Mouse (Mus musculus): Measurements from ENCODE around the gene Rab25. TPM values are rescaled to one million over a fixed set of nuclear protein-coding genes. Genes with fewer than 3 reads are reported as not detected.
"Not testable (repeated sequence)": the region's sequence is repeated elsewhere in the genome, so short reads cannot be mapped to it uniquely, and the experiment has no call there.

Gene Rab25
- not detected for total RNA-seq (2021)

DNA sequence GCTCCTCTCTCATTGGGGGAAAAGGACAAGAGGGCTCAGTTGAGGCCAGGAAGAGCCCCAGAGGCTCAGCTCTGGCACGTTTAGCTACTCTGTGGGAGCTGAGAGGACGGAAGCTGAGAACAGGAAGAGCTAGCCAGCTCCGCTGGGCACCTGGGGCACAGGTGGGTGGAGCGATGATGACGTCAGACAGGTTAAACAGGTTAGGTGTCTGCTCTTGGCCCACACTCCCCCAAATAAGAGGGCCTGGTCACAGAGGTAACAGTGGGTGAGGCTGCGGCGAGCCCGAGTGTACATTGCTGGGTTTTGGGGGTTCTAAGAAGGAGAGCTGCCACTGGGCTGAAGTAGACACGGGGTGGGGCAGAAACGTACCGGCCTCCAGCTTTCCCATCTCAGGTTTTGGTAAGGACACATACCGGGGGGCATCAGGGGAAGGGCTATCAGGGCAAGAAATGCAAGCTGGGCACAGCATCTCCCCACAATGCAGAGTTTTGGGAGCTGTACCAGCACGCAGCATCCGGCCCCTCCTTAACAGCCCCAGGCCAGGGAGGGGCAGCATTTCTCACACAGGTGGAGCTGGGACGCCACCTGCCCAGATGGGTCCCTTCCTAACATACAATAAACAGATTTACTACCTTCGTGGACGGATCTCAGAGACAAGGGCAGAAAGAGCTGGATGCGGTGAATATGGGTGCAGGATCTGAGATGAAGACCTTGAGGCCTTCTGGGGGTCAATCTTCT, at the start of gene Rab25:
TSS of gene Rab25 (minus strand) at position 121 of the 738 bp plus-strand sequence.
- DNase-seq (ENCODE audit: extremely low spot score in 1 of 2, low spot score in 2 of 2), result no peak
- intact Hi-C loops (cut with DNase I), result no loop called here

DNA sequence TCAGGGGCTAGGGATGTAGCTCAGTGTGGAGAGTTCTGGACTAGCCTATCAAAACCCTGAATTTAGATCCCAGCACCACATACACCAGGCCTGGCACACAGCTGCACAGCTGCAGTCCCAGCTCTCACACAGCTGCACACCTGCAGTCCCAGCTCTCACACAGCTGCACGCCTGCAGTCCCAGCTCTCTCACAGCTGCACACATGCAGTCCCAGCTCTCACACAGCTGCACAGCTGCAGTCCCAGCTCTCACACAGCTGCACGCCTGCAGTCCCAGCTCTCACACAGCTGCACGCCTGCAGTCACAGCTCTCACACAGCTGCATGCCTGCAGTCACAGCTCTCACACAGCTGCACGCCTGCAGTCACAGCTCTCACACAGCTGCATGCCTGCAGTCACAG, 48.4 kb upstream of the Rab25 start:
- intact Hi-C loops (cut with DNase I); DNase-seq (ENCODE audit: extremely low spot score in 1 of 2, low spot score in 2 of 2): not testable (repeated sequence)

DNA sequence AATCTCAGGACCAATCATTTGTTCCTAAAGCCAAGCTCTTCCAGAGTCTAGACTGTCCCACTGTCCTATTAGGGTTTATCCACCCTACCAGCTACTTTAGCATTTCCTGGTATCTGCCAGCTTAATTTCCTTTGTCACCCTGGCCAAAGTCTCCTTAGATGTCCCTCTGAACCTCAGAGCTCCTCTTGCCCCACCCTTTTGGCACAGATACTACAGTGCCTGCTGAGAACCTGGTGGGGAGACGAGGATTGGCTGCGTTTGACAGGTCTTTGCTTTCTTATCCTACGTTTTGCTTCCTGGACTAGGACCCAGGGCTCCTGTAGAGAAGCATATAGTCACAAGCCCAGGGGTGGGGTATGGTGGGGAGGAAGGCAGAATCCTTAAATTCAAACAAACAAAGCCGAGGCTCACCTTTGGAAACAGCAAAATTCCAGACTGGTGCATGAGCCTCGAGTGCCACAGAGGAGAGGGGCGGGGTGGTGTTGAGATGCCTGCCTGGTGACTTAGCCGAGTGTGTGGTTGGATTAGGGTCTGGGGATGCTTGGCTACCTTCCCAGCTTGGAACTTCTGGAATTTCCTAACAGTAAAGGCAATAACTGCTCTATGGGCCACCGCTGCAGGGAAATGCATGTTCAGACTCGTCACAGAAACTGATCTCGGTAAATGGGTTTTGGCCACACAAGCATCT, 45.9 kb upstream of the Rab25 start:
- no peak for DNase-seq (ENCODE audit: extremely low spot score in 1 of 2, low spot score in 2 of 2)
- intact Hi-C loops (cut with DNase I), result no loop called here

DNA sequence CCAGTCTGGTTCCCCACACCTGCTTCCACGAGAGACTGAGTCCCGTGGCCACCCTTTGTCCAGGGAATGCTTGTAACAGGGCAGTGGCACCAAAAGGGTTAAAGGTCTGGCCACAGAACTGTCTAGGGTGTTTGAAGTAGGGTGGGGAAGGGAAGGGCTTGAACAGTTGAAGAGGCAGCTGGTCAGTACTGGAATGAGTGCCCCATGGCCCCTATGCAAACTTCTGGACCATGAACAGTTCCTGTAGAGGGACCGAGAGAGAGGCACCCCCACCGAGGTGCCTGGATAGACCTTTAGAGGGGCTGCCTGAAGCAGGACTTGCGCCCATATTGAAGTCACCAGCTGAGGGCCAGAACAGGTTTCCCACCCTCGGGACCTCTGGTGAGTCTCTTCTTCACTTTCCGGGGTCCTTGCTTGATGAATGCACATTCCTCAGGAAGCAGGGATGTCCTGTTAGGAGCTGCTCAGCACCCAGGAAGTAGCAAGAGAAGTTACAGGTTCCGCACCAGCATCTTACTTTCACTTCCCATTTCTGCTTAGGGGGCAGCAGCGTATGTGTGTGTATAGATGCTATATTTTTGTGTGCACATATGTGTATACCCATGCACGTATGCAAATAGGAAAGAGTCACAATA, 45.0 kb upstream of the Rab25 start:
- no peak for DNase-seq (ENCODE audit: extremely low spot score in 1 of 2, low spot score in 2 of 2)
- intact Hi-C loops (cut with DNase I), result no loop called here

DNA sequence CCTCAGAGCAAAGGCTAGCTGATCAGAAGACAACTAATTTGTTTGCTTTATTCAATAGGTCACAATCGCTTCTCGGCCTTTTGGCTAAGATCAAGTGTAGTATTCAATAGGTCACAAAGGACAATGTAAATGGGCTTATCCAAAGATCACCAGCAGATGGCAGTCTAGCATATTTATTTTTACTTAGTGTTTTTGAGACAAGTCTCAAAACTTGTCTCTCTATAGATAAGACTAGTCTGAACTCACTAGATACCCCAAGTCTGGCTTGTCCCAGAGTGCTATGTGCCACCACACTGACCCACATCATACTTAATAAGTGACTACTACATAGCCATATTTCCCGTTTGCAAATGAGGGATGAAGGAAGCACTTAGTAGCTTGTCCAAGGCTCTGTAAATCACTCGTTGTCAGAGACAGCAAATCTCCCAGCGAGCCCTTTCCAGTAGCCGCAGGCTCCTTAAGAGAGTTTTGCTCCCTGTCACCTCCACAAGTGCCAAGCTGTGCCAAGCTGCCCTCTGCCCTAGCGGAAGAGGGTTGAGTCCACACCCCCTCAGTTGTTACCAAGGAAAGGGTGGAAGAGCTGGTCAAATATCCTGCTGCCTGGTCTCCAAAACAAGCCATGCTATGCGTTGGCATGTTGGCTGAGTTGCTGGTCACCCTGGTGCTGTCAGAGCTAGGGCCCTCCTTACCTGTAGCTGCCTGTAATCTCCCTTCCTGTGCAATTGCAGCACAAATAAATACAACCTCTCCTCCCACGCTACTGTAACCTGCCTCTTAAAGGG, 44.0 kb upstream of the Rab25 start:
- intact Hi-C loops (cut with DNase I), result no loop called here

DNA sequence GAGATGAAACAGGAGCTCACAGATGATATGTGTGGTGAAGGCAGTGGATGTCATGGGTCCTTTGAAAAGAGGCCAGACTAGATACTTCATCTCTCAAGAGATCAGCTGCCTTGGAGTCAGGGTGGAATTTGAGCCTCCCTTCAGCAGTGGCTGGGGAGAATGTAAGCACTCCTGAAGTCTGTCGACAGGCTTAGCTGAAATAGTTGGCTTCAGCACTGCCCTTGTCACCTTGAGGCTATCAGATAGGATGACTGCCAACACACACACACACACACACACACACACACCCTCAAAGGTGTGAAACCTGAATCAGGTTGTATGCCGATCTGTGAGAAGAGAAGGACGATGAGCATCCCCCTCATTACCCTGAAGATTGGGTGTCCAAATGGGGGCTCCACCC, 42.9 kb upstream of the Rab25 start:
- DNase-seq (ENCODE audit: extremely low spot score in 1 of 2, low spot score in 2 of 2), result no peak
- intact Hi-C loops (cut with DNase I), result no loop called here

More for the DNA sequence above, 44.0 kb upstream of the Rab25 start:
- DNase-seq (ENCODE audit: extremely low spot score in 1 of 2, low spot score in 2 of 2), result no peak

DNA sequence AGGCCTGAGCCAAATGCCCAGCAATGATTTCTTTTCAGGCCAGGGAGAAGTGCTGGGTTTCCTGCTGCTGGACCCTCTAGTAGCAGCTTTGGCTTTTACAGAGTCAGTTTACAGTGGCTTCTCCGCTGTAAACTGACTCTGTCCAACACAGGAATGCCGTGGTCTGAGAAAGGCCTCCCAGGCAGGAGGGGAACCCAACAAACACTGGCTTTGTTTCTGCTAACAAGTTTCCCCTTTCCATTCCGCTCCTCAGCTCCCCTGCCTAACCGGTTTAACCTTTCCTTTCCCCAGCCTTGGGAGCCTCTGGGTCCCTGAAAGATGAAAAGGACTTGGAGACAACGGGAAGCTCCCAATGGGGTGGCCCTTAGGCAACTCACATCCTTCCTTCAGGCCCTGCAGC, 42.1 kb upstream of the Rab25 start:
- intact Hi-C loops (cut with DNase I), result no loop called here
- no peak for DNase-seq (ENCODE audit: extremely low spot score in 1 of 2, low spot score in 2 of 2)

DNA sequence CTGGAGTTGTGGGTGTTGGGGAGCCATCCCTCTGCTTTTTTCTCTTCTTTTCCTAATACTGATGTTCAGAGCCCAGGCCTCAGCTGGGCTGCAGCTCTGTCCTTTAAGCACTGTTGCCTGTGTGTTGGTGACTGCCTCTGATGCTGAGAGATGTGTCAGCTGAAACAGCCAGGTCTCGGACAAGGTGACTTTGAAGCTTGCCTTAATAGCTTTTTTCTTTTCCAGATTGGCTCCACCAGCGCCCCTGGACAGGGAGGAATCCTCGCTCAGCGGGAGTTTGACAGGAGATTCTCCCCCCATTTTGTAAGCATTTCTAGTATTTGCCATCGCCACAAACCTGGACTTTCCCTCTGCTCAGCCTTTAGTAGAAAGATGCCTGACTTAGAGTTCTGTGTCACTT, 38.5 kb upstream of the Rab25 start:
- intact Hi-C loops (cut with DNase I), result no loop called here
- DNase-seq (ENCODE audit: extremely low spot score in 1 of 2, low spot score in 2 of 2), result no peak

DNA sequence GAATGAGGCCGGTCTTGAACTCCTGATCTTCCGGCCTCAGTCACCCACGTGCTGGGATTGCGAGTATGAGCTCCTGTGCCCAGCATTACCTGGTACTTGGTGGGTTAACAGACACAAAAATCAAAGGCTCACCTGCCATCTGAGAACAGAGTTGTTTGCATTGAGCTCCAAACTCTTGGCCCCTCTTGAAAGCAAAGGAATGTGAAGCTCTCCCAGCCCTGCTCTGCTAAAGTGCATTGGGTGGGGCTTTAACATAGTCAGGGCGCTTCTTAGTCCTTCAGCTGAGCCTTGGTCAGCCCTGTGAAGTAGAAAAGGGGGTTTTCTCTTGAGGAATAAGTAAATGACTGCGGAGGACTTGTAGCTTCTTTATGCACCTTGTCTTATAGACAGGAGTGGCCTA, 37.7 kb upstream of the Rab25 start:
- intact Hi-C loops (cut with DNase I), result no loop called here
- DNase-seq (ENCODE audit: extremely low spot score in 1 of 2, low spot score in 2 of 2), result no peak

DNA sequence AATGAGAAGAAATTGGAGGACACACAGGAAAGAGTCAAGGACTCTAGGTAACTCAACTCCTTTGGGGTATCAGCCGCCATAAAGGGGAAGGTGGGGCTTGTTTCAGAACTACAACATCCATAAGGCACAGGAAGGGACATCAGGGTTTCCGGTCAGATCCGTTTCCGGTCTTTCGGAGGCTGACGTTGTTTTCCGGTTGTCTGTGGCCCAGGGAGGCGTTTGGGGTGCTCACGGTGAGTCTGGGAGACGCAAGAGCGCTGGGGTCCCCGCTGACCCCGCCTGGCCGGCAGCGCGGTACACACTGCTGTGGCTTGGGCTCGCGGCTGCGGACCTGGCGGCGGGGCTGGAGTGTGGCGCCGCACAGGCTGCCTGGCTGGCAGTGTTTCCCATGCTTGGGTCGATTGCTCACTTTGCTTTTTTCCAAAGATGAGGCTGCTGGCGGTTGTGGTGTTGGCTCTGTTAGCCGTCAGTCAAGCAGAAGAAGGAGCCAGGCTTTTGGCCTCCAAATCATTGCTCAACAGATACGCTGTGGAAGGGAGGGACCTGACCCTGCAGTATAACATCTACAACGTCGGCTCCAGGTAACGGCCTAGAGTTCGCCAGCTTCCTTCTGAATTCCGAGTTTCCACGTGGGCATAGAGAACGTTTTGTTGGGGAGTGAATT, 31.5 kb upstream of the Rab25 start:
- intact Hi-C loops (cut with DNase I), result no loop called here

DNA sequence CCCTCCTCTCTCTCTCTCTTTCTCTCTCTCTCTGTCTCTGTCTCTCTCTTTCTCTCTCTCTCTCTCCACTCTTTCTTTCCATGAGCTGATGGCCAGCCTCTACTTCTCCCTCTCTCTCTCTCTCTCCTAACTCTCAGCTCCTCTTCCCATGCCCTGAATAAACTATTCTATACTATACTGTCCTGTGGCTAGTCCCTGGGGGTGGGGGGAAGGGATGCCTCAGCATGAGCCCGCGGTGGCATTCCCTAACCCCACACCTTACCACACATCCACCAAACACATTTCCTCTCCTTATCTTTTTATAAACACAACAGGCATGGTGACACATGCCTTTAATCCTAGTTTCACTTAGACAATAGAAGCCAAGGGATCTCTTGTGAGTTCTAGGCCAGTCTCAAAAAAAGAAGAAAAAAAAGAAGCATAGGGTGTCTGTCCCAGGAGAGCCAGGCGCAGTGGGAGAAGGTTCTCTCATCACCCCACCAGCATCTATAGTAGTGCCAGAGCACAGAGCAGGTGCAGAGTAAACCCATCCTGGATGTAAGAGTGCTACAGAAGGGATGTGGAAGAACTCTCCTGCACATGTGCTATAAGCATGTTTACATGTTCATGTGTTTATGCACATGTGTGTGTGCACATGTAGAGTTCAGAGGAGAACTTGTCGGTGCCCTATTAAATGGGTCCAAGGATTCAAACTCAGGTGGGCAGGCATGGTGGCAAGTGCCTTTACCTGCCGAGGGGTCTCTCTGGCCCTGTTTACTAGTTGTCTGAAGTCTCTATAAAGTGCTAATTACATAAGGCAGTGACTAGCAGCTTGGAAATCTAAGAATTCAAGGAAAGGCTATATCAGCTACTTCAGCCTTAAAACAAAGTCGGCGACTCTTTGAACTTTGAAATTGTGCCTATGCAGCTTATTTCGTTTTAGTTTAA, 30.7 kb upstream of the Rab25 start:
- intact Hi-C loops (cut with DNase I), result no loop called here
- no peak for DNase-seq (ENCODE audit: extremely low spot score in 1 of 2, low spot score in 2 of 2)

More for the DNA sequence above, 31.5 kb upstream of the Rab25 start:
- peak; percentile 78 to 82 for DNase-seq (ENCODE audit: extremely low spot score in 1 of 2, low spot score in 2 of 2)

DNA sequence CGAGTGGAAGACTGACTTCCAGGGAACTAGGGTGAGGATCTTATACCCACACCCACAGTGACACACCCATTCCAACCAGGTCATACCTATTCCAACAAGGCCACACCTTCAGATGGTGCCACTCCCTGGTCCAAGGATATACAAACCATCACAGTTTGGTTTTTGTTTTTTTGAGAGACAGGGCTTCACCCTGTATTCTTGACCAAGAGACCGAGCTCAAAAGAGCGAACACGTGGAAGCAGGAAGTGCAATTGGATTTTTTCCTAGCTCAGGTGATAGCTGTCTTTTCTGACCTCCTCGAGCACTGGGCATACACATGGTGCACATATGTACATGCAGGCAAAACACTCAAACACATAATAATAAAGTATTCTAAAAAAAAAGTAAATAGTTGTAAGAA, 29.7 kb upstream of the Rab25 start:
- intact Hi-C loops (cut with DNase I); DNase-seq (ENCODE audit: extremely low spot score in 1 of 2, low spot score in 2 of 2): not testable (repeated sequence)

DNA sequence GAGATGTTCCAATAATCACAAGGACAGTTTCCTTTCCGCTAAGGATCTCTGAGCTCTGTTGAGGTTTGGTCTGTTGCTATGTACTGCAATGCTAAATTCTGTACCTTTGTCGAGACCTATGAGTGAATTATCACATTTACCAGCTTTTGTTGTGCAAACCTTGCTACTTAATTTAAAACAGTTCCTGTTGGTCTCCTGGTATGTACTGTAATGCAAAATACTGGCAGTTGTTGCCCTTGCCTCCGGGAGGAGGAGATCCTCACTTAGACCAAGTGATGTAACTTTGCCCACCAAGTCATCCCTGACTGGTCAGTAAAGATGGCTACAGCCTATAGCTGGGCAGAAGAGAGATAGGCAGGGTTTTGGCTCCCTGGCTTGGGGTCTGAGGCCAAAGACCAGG, 27.4 kb upstream of the Rab25 start, which contains the start of gene Ssr2:
TSS of gene Ssr2 (plus strand) at position 337 of the 400 bp plus-strand sequence.
- intact Hi-C loops (cut with DNase I), result no loop called here
- no peak for DNase-seq (ENCODE audit: extremely low spot score in 1 of 2, low spot score in 2 of 2)

DNA sequence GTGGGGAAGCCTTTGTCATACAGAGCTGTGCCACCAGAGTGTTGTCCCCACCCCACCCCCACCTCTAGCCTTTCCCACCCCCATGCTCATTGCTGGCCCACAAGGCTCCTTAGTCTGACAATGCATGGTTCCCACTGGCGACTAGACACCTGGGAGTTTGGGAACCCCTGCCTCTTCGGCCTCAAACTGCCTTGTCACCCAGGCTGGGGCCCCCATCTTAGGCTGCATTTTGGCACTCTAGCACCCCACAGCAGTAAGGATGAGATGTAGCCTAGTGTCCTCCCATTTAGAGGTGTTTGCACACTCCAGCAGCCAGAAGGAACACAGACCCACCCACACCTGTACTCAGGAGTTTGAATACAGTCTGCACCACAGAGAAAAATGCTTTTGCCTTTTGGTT, 25.7 kb upstream of the Rab25 start:
- no peak for DNase-seq (ENCODE audit: extremely low spot score in 1 of 2, low spot score in 2 of 2)
- intact Hi-C loops (cut with DNase I), result no loop called here

DNA sequence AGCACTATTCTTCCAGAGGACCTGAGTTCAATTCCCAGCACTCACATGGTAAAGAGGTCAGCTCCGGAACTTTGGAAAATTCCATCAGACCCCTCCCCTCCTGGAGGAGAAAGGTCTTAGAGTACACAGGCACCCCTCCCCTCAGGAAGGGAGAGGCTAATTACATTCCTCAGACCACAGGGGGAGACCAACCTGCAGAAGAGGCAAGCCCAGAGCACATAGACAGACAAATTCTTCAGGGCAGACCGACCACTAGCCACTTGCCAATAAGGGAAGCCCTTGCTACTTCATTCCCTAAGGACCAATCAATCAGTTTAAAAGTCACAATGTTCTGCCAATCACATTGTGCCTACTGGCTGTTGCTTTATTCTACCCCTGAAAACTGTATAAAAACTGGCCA, 24.7 kb upstream of the Rab25 start:
- intact Hi-C loops (cut with DNase I), result no loop called here
- no peak for DNase-seq (ENCODE audit: extremely low spot score in 1 of 2, low spot score in 2 of 2)

DNA sequence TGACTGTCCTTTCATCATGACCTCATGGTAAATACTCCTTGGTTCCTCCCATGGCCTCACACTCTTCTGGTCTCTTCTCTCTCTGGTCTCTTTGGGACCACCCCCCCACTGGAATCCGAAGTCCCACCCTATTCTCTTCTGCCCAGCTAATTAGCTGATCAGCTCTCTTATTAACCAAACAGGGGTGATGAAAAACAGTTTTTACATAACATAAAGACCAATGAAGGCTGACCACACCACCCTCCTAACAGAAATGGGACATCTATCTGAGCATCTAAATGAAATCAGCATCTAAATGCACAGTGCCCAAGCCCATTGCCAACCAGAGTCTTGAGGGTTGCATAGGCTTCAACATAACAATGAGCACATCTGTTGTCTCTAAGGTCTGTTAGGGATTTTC, 23.8 kb upstream of the Rab25 start:
- DNase-seq (ENCODE audit: extremely low spot score in 1 of 2, low spot score in 2 of 2), result no peak
- intact Hi-C loops (cut with DNase I), result no loop called here

DNA sequence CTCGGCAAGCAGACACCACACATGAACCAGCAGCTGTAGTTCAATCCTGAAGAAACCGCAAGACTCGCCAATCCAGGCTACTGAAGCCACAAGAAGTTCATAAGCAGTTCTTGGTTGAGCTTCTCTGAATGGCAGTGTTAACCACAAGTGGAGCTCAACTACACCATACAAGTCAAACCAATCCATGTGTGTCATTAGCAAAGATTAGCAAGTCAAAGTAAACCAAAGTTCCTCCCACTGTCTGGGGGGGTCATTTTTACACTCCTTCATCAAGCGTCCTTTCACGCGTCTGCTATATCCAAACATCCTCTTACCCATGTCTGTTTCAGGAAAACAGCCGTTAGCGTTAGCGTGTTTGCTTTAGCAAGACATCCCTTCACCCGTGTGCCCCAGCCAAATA, 22.2 kb upstream of the Rab25 start:
- no peak for DNase-seq (ENCODE audit: extremely low spot score in 1 of 2, low spot score in 2 of 2)
- intact Hi-C loops (cut with DNase I), result no loop called here

DNA sequence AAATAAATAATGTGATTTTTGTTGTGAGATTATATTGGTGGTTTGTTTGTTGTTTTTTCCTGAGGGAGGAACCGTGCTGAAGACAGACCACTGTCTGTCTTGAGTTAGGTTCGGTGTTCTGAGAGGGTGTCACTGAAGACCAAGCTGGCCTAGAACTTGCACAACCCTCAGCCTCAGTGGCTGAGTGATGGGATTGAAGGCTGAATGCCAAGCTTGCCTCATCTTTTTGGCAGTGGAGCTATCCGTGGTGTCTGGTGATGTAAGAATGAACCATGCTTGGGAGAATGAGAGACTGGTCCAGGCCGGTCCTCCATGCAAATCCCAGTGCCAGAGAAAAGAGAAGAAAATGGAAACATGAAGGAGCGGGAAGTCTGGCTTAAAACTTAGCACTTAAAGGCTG, 21.6 kb upstream of the Rab25 start:
- intact Hi-C loops (cut with DNase I), result no loop called here

More for the DNA sequence above, 21.6 kb upstream of the Rab25 start:
- DNase-seq (ENCODE audit: extremely low spot score in 1 of 2, low spot score in 2 of 2), result no peak

Measured in left cerebral cortex, postnatal 10 days (tissue).